Mouse (Mus musculus) kidney, postnatal 4 days (tissue): ENCODE results near the gene Adra2b.

Experiments used
- DNase-seq, 2 experiments: peaks; one replicate each; pipeline ENCODE4 v3.0.0; 2021; ENCODE audit warnings: mixed read lengths in 2 of 2

The Adra2b gene

DNA sequence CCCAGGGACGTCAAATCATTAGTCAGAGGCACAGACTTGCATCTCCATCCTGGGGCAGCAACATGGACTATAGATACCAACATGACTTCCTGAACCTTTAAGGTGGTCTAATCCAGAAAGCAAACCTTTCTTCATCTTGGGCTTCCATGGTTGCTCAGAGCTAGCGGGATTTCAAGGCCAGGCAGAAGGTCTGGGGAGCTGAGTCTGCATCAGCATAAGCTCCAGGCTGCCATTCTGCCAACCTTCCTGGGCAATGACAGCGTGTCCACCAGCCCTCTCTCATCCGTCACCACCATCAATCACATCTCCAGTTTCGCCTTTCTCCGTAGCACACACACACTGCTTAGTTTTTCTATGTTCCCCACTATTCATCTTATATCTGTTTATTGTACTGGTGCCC is 23.7 kb upstream of the Adra2b start:
- DNase-seq = no peak

DNA sequence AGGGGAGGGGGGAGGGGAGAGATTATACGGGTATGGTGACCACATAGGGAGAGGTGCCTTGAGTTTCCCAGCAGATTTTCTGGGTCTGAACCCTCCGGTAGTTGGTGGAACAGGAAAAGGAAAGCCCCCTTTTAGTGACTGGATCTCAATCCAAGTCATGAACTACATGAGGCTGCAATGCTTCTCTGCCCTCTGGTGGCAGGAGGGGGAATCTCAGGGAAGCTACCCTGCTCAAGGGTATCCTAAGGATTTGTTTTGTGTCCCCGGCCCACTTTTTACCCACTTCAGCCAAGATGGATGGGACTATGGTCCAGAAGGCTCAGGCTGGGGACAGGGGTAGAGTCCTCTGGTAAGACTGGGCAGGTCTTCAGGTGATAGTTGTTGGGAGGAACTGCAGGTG is 21.8 kb upstream of the Adra2b start:
- peak; percentile 83 for DNase-seq

DNA sequence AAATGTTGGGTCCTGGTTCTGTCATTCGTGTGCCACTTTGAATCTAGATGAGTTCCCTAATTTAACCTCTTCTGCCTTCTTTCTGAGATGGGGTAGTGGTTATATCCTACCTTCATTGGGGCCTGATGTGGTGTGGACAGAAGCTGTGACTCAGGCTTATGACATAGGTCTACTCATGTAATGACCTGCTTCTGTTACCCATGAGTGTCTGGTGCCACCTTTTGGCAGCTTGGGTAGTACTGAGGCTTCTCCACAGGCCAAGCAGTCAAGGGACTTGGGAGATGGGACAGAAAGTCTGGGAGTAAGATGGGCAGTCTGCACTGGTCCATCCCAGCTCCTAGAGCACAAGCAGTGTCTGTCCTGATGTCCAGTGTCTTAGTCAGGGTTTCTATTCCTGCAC is 16.7 kb upstream of the Adra2b start:
- DNase-seq = peak in 1 of 2 experiments; percentile 35

DNA sequence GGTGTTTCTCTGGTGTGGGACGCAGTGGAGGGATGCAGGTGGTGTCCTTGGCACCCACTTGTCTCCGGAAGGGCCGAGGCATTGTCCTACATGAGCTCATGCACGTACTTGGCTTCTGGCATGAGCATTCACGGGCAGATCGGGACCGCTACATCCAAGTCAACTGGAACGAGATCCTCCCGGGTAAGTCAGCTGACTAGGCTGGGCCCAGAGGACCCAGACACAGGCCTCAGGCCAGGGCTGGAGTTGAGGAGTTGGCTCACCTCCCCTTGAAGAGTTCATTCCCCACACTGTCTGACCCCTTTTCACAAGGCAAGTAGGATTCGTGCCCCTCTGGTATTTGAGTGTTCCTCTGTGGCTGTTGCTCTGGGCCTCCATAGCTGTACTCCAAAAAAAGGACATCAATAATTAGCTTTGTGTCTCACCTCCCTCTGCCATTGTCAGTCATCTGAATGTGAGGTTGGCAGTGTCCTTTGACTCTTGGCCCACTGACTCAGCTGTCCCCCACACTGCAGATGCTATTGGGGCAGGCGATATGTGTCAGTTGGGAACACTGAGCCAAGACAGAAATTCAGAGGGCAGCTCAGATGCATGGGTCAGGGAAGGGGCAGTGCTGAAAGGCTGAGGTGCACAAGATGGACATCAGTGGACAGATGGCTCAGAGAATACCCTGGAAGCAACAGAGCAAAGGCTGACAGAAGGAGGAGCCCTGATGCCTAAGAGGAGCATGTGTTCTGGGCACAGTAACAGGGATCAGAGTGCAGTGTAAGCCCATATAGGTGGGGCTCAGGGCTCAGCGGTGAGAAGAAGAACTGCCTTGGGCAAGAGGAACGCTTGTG is 15.6 kb upstream of the Adra2b start:
- no peak for DNase-seq

DNA sequence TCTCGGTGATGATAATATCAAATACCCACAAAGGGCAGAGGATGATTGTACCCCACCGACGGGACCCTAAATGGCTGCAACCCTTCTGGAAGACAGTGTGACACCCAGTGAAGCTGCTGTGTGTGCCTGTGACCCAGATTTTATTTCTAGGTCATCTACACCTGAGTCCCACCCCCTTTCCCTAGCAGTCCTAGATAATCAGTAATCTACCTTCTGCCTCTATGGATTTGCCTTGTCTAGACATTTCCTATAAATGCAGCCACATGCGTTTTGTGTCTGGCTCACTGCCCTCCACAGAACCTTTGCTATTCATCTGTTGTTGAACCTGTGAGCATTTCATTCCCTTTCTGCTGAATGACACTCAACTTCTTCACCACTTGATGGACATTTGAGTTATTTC is 9.1 kb upstream of the Adra2b start:
- DNase-seq = no peak

DNA sequence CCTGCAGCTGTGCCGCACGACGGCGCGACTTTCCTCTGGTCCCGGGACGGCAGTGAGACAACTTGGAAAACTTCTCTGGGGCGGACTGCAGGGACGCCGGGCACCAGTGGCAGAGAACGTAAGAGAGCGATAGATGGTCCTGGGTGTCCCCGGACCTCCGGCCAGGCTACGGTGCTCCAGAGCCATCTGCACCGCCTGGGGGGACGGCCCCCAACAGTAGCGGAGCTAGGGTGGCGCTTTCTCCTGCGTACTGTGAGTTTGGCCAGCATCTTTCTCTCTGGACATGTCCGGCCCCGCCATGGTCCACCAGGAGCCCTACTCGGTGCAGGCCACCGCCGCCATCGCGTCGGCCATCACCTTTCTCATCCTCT is 259 bp downstream of the Adra2b start:
- no peak for DNase-seq

DNA sequence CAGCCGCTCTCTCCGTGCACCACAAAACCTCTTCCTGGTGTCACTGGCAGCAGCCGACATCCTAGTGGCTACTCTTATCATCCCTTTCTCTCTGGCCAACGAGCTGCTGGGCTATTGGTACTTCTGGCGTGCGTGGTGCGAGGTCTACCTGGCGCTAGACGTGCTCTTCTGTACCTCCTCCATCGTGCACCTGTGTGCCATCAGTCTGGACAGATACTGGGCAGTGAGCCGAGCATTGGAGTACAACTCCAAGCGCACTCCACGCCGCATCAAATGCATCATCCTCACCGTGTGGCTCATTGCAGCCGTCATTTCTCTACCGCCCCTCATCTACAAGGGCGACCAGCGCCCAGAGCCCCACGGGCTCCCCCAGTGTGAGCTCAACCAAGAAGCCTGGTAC is 688 bp downstream of the Adra2b start:
- DNase-seq = peak in 1 of 2 experiments; percentile 34

DNA sequence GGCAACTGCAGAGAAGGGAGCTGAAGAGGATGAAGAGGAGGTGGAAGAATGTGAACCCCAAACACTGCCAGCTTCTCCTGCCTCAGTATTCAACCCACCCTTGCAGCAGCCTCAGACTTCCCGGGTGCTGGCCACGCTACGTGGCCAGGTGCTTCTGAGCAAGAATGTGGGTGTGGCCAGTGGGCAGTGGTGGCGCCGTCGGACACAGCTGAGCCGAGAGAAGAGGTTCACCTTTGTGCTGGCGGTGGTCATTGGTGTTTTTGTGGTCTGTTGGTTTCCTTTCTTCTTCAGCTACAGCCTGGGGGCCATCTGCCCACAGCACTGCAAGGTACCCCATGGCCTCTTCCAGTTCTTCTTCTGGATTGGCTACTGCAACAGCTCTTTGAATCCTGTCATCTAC is 1.4 kb downstream of the Adra2b start:
- DNase-seq = peak in 1 of 2 experiments; percentile 63

DNA sequence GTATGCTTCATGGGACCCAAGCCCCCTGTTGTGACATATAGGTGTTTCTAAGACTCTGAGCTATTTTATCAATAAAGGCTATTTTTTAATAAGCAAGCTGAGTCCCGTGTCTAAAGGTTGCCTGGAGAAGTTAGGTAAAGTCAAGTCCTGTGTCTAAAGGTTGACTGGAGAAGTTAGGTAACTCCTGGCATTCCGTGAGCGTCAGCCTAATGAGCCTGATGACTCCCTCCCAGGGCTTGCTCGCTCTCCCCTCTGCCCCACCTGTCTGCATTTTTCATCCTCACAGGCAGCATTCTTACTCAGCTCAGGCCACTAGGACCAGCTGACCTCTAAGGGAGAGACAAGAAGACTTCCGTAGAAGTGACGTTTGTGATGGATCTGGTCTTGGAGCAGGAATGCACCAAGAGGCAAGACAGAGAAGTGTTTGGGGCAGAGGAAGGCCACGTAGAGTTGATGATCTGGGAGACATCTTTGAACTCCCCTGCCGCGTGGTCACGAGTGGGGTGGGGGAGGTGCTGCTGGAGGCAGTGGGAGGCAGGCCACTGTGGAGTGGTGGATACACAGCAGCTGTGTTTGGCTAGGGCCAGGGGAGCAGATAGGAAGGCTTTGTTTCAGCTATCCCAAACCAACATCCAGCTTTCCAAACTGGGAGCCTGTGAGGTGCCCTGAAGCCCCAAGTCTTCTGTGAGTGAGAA is 4.3 kb downstream of the Adra2b start:
- peak in 1 of 2 experiments; percentile 25 for DNase-seq

DNA sequence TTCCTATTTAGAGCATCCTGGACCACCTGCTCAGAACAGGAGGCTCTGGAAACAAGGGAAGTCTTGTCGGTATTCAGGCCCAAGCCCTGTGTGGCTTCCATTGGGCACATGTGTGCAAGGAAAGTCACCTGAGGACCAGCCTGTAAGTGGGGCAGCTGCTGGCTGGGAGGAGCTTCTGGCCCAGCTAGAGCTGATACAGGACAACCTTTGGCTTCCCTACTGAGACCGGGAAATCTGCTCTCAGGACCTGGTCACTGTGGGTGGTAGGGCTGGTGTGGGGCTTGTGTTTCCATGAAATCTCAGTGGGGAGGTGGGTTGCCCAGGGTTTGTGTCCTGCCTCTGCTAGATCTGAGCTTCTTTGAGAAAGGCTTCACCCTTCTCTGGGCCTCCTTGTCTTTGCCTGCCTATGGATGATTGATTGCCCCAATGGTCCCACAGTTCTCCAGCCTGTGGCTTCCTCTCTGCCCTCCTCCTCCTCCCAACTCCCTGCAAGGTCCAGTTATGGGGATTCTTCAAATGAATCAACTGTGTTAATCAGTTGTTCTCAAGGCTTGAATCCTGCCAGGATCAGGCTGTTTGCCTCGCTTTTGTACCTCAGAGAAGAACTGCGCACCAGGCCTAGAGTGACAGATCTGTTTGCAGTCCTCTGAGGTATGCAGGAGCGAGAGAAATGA is 6.8 kb downstream of the Adra2b start:
- peak in 1 of 2 experiments; percentile 33 for DNase-seq

DNA sequence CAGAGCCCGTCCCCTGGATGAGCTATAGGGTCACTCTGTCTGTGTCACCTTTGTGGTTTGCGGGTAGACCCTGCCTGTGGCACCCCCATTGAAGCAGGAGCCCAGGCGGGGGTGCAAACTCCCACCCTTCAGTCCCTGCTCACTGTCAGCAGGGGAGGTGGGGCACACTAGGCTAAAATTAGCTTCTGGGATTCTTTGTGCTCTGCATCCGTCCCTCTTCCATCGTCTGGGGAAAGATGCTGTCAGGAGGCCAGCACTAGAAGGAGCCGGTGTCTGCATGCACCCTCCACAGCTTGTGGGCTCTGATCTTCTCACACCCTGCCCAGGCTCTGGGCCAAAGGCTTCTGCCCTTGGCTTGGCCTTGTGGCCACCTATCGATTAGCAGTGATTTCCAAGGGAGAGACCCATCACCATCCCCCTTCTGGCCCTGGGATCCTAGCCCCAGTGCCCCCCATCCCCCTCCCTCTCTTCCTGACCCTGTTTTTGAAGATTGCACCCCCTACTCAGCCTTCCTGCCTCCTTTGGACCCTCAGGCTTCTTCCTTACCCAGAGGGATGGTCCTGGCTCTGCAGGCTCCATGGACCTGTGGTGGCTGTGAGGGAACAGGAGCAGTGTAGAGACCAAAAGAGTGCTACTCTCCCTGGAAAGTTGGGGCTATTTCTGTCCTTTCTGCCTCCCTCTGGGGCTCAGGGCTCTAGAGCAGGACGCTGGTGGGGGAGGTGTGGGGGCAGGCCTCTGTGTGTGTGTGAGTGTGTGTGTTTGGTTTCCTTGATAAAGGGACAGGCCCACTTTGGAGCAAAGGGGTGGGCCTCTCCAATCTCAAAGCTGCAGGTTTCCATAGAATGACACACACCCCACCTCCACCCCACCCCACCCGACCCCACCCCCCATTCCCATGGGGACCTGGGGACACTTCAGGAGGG is 7.8 kb downstream of the Adra2b start:
- peak in 1 of 2 experiments; percentile 28 for DNase-seq

DNA sequence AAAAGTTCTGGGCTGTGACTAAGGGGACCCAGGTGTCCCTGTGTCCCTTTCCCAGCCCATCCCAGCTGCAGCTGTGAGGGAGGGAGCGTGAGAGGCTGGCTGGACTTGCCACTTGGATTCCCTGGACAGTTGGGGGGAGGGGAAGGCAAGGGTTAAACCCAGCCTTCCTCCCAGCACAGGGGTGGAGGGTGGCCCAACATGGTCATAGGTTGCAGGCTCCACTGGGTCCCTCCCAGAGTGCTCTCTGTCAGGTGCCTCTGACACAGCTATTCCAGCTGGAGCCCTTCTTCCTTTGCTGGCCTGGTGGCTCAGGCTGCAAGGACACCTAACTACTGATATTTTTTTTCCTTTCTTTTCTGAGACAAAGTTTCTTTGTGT is 8.5 kb downstream of the Adra2b start:
- peak; percentile 46 to 70 for DNase-seq

DNA sequence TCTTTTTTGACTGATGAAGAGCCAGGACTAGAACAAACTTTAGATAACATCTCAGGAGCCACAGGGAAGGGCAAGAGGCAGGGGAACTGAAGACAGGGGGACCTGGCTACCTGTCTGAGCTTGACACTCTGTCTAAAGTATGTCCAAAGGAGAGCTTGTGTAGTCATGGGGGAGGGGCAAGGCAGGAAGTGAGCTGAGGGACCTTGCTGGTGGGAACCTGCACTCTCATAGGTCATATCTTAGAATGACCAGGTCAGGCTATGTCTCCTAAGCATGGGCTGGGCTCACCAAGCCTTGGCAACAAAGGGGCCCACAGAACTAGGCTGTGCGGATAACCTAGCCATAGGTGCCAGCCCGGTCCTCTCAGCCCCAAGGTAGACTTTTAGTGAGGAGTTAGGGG is 9.1 kb downstream of the Adra2b start:
- no peak for DNase-seq

DNA sequence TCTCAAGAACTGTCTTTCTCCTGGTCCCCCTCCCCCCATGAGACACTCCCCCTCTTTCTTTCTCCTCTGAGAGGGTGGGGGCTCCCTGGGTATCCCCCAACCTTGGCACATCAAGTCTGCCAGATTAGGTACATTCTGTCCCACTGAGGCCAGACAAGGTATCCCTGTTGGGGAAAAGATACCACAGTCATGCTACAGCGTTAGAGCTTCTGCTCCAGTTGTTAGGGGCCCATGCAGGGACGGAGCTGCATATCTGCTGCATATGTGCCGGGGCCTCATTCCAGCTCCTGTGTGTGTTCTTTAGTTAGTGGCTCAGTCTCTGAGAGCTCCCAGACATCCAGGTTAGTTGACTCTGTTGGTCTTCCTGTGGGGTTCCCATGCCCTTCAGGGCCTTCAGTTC is 11.1 kb downstream of the Adra2b start:
- no peak for DNase-seq

DNA sequence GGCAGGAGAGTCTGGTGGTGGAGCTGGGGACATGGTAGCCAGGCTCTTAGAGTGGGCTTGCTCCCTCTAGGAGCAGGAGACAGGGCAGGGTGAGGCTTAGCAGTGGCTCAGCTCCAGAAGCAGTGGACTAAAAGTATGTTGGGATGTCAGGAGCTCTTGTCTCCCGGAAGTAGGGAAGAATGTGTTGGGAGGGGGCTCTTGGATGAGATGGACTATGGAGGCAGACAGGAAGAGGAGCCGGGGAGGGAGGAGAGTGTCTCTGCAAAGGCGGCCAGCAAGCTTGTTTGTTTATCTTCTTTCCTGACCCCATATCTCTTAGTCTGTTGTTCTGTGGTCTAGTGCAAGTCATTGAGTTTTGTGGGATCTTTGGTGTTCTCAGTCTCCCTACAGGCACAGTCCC is 12.1 kb downstream of the Adra2b start:
- DNase-seq = peak in 1 of 2 experiments; percentile 27

DNA sequence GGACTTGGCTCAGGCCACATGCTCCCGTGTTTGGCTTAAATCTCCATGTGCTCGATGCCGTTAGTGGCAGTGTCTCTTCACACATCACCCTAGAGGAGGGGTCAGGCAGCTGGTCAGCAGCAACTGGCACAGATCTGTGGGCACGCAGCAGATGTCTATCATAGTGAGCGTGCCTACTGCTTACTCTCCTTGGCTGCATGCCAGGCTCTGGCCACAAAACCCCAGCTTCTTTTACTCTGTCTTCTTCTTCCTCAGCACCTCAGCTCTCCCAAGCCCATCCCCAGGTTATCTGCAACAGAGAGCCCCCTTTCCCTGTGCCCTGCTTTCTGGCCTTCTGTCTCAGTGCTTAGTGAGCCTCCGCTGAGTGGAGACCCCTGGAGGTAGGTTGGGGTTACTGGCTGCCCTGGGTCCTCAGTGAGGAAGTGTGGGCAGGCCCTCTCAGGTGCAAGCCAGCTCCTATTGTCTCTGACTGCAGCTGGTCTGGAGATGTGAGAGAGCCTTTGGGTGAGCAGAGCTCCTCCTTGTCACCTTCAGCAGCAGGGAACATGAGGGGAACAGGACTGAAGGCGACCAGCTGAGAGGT is 12.8 kb downstream of the Adra2b start:
- peak; percentile 43 to 63 for DNase-seq

DNA sequence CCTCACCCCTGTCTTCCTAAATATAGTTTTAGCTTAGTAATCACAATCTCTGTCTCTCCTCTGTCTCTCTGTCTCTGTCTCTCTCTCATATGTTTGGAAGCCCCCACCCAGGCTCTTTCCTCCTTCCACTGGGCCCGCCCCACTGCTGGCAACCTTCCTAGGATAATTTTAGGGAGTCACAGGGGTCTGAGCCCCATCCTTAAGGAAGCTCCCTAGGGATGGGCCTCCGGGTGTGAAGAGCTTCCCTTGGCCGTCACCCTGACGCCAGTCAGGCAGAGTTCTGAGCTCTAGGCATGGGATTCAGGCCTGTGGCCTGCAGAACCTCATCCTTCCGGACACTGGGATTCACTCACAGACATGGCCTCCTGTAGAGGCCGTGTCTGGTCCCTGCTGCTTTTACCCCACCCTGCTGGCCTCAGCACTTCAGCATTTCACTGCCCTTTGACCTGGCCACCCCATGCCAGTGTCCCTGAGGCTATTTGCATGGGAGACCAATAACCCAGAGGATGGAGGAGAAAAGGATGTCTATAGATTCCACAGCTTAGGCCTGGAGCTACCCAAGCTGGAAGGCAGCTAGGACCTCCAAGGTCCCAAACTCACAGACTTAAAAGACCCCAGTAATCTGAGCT is 13.5 kb downstream of the Adra2b start:
- no peak for DNase-seq

DNA sequence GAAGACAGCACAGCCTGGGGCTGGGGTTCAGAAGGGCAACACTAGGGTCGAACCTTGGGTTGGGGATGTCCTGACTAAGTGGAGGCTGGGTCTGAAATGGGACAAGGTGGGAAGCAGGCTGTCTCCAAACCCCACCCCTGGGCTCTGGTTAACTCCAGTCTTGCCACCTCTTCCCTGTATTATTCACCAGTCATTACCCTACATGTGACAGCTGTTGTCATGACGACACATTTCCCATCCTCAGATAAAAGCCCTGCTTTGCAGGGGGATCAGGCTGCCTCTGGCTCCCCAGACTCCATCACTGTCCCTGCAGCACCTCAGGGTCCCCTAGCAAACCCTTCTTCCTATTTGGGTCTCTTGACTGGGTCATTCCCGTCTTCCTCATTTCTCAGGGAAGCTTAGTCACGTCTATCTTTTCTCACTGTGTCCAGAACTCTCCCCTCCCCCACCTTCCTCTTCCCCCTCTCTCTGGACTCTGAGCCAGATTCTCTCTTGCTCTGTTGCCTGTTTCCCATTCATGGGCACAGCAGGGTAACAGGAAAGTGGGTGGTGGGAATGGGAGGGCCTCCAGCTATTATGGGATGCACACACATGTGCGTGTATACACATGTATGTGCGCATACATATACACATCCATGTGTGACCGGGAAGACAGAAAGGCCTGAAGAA is 15.1 kb downstream of the Adra2b start:
- no peak for DNase-seq

DNA sequence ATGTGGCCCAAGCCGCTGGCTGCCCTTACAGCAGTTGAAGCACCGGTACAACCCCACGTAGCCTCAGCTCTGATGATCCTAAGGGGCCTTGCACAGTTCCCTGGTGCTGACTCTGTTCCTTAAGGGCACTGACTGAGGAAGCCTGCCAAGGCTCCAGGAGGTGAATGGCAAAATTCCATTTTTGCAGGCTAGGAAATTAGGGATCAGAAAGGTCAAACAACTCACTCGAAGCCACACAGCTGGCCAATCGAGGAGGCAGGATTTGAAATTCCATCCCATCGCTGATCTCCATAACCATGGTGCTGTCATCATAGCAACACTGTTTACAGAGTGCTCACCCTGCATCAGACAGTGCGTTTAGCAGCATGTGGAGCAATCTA is 15.6 kb downstream of the Adra2b start:
- peak in 1 of 2 experiments; percentile 40 for DNase-seq

DNA sequence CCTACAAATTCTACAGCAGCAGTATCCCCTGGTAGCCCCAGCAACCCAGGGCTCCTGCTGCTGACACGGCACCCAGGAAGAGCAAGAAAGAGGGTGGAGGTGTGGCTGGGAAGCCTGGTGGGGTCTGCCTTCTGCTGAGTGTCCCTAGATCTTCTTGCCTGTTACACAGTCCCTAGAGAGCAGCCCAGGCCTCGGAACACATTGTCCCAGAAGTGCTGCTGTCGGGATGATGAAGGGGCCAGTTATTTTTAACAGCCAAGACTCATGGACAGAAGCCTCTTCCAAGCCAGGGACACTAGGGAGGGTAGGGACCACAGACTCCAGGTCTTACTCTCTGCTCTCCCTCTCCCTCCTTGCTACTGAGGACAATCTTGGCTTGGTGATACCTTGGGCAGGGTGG is 16.2 kb downstream of the Adra2b start:
- no peak for DNase-seq

DNA sequence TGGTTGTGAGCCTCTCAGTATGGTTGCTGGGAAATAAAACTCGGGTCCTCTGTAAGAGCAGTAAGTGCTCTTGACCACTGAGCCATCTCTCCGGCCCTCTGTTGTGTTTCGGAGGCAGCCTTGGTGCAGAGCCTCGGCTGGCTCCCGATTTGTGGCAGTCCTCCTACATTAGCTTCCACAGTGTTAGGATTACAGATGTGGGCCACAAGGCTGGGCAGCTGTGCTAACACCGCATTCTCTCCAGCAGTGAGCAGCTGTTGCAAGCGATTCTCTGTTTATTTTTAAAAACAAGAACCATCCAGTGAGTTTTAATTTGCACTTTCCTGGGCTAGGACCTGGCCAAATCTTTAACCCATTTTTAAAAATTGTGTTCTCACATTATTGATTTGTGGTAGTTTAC is 20.9 kb downstream of the Adra2b start:
- peak in 1 of 2 experiments; percentile 37 for DNase-seq
